Mouse (Mus musculus) forebrain, embryonic 13.5 days (tissue): ENCODE results near the gene Chit1. TPM values are rescaled to one million over a fixed set of nuclear protein-coding genes. Genes with fewer than 3 reads are reported as not detected.

ENCODE experiments used
- ATAC-seq: fragments of 200-750 bp; cut with Nextera tagmentation; 2 replicates; pipeline ENCODE4 v1.8.0; 2017
- H3K27ac ChIP-seq: fragments of 300-500 bp; sonication (generic); 2 replicates; pipeline ENCODE4 v1.5.1; 2015; ENCODE audit warnings: inconsistent platforms, mild to moderate bottlenecking, moderate library complexity
- H3K27me3 ChIP-seq: fragments of 300-500 bp; sonication (generic); 2 replicates; pipeline ENCODE4 v1.6.1; 2015; ENCODE audit warnings: mild to moderate bottlenecking, inconsistent platforms
- H3K36me3 ChIP-seq: fragments of 300-500 bp; sonication (generic); 2 replicates; pipeline ENCODE4 v1.6.1; 2015; ENCODE audit warnings: mild to moderate bottlenecking, inconsistent platforms; ENCODE audit not compliant: poor library complexity, severe bottlenecking
- H3K4me1 ChIP-seq: fragments of 300-500 bp; sonication (generic); 2 replicates; pipeline ENCODE4 v1.6.1; 2015; ENCODE audit warnings: inconsistent platforms
- H3K4me2 ChIP-seq: fragments of 300-500 bp; sonication (generic); 2 replicates; pipeline ENCODE4 v1.6.1; 2015; ENCODE audit warnings: inconsistent platforms, mild to moderate bottlenecking, moderate library complexity
- H3K4me3 ChIP-seq: fragments of 300-500 bp; sonication (generic); 2 replicates; pipeline ENCODE4 v1.5.1; 2015; ENCODE audit warnings: mild to moderate bottlenecking, inconsistent platforms
- H3K9ac ChIP-seq: fragments of 300-500 bp; sonication (generic); 2 replicates; pipeline ENCODE4 v1.6.1; 2015; ENCODE audit warnings: mild to moderate bottlenecking, inconsistent platforms
- H3K9me3 ChIP-seq: fragments of 300-500 bp; sonication (generic); replicated peaks from 2 replicates; pipeline ENCODE4 v1.6.1; 2016; ENCODE audit warnings: inconsistent platforms
- whole genome bisulfite sequencing: fragments of 180-500 bp; shearing (Covaris S2); methylation state at CpG from one replicate; pipeline ENCODE4 v1.1.7; 2015; 5-methylcytosine and 5-hydroxymethylcytosine counted together
- polyA plus RNA-seq: library from polyadenylated mRNA; unstranded; fragments of >200 nt; fragmentation: Nextera tagmentation; extraction: Ambion mirVana; gene quantifications from 2 replicates; pipeline ENCODE4 v1.2.1, GENCODE M21; 2015

Gene Chit1
- polyA plus RNA-seq, 1 experiment from 2014 or later, result 0.17 TPM

DNA sequence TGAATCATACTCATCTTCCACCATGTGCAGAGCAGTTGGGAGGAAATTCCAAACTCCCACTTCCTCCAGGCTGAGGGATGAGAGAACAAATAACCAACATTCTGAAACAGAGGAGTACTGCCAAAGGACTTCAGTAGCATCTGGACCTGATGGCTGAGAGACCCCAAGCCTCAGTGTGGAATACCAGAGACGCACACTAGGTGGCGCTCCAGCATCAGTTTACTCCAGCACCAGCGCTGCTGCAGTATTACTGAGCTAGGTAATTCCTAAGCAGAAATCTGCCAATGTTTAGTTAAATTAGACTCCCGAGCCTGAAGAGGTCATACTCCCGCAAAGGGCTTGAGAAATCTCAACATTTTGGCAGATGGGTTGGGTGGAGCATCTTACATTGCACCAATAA lies 9.1 kb downstream of the Chit1 start:
- no peaks in the 10 kb centered on the region for H3K27me3 ChIP-seq
- WGBS, result 5% methylated on average over 5 of the region's 5 CpGs
- no peak overlapping the region for H3K27ac ChIP-seq
- no peak overlapping the region for H3K4me2 ChIP-seq
- no peaks in the 10 kb centered on the region for H3K36me3 ChIP-seq
- ATAC-seq, result peak; percentile 80
- peaks cover 7% of the 10 kb centered on the region; the same call in 1 of the 2 replicates for H3K4me1 ChIP-seq
- H3K4me3 ChIP-seq, result no peak overlapping the region
- no peak overlapping the region for H3K9ac ChIP-seq
- H3K9me3 ChIP-seq, result no peaks in the 10 kb centered on the region

GRCm38 (mm10) chr1:134122195-134122594 lies 11.2 kb downstream of the Chit1 start:
- Histone ChIP-seq H3K4me1 (no peaks in the 10 kb centered on the region), H3K4me2 (no peak overlapping the region), H3K27me3 (no peaks in the 10 kb centered on the region), H3K9ac (no peak overlapping the region), H3K36me3 (no peaks in the 10 kb centered on the region), H3K9me3 (no peaks in the 10 kb centered on the region), H3K4me3 (no peak overlapping the region), H3K27ac (no peak overlapping the region)
- WGBS, result 57% methylated on average over 9 of the region's 9 CpGs
- ATAC-seq, result no peak

- 74% methylated on average over 11 of the region's 11 CpGs for WGBS
- Histone ChIP-seq H3K4me3 (no peak overlapping the region), H3K9me3 (peaks cover 6% of the 10 kb centered on the region; the same call in 1 of the 2 replicates), H3K36me3 (no peaks in the 10 kb centered on the region), H3K27me3 (no peaks in the 10 kb centered on the region), H3K9ac (no peak overlapping the region), H3K4me1 (no peaks in the 10 kb centered on the region), H3K4me2 (no peak overlapping the region), H3K27ac (no peak overlapping the region)
- no peak for ATAC-seq
Measured at GRCm38 (mm10) chr1:134133316-134133715, 22.3 kb downstream of the Chit1 start.

GRCm38 (mm10) chr1:134136351-134136750 lies 25.3 kb downstream of the Chit1 start:
- H3K27me3 ChIP-seq, result no peaks in the 10 kb centered on the region
- H3K27ac ChIP-seq, result no peak overlapping the region
- no peak for ATAC-seq
- H3K4me1 ChIP-seq, result no peaks in the 10 kb centered on the region
- 68% methylated on average over 3 of the region's 3 CpGs for WGBS
- no peak overlapping the region for H3K4me2 ChIP-seq
- no peaks in the 10 kb centered on the region for H3K9me3 ChIP-seq
- no peak overlapping the region for H3K9ac ChIP-seq
- H3K4me3 ChIP-seq, result no peak overlapping the region
- no peaks in the 10 kb centered on the region for H3K36me3 ChIP-seq

DNA sequence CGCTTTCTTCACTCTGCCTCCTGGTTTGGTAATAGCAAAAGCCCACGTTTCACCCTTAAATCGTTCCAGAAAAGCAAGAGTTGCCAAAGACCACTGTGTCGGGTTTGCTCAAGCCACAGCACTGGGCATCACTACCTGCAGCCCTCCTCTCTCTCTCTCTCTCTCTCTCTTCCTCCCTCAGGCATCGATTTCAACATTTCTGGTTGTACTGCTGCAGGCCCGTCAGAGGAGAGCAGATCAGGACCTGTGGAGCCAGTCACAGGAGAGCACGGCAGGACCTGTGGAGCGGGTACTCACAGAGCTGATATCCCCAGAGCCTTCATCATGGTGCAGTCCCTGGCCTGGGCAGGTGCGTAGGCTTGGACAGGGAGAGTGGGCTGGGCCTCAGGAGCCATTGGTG lies 27.4 kb downstream of the Chit1 start:
- Histone ChIP-seq H3K27me3 (no peaks in the 10 kb centered on the region), H3K27ac (no peak overlapping the region), H3K9ac (no peak overlapping the region), H3K4me2 (no peak overlapping the region), H3K4me1 (peaks cover 13% of the 10 kb centered on the region), H3K36me3 (no peaks in the 10 kb centered on the region), H3K9me3 (no peaks in the 10 kb centered on the region), H3K4me3 (no peak overlapping the region)
- no peak for ATAC-seq
- 90% methylated on average over 9 of the region's 9 CpGs for WGBS

DNA sequence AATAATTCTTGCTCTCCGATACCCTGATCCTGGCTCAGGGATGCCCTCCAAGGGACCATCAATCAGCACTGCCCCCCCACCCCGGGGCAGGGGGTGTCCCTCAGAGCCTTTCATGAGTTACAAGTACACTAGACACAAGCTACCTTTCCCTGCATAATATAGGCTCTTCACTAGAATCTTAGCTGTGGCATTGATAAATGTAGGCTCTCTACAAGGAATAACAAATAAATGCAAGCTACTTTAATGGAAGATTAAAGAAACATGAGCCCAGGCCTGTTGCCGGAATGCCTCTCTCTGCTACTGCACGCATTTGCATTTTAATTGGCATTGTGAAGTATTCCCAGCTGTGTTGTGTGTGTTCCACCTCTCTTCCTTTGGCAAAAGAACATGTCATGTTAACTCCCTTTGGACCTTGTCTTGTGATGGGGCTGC lies 31.3 kb downstream of the Chit1 start:
- H3K9me3 ChIP-seq, result no peaks in the 10 kb centered on the region
- H3K9ac ChIP-seq, result no peak overlapping the region
- H3K4me2 ChIP-seq, result no peak overlapping the region
- no peaks in the 10 kb centered on the region for H3K36me3 ChIP-seq
- peak; percentile 51 for ATAC-seq
- H3K4me1 ChIP-seq, result peaks cover 13% of the 10 kb centered on the region
- WGBS, result 31% methylated on average over 4 of the region's 4 CpGs
- H3K4me3 ChIP-seq, result no peak overlapping the region
- peak overlapping the region; percentile 31 for H3K27ac ChIP-seq
- no peaks in the 10 kb centered on the region for H3K27me3 ChIP-seq

DNA sequence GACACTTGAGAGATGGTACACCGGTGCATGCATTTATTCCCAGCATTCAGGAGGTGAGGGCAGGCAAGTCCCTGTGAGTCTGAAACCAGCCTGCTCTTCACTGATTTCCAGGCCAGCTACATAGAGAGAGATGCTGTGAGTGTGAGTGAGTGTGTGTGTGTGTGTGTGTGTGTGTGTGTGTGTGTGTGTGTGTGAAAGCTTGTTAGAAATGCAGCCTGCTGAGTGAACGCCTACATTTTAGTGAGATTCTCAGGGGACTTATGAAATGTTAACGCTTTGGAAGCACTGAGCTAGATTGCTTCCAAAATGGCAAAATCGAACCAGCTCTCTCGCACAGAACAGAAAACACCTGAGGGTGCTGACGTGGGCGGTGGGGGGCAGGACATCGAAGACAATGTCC lies 35.0 kb downstream of the Chit1 start:
- no peaks in the 10 kb centered on the region for H3K9me3 ChIP-seq
- peaks cover 13% of the 10 kb centered on the region for H3K4me1 ChIP-seq
- no peaks in the 10 kb centered on the region for H3K27me3 ChIP-seq
- H3K9ac ChIP-seq, result no peak overlapping the region
- 89% methylated on average over 8 of the region's 8 CpGs for WGBS
- H3K4me3 ChIP-seq, result no peak overlapping the region
- no peaks in the 10 kb centered on the region for H3K36me3 ChIP-seq
- ATAC-seq, result no peak
- no peak overlapping the region for H3K27ac ChIP-seq
- no peak overlapping the region for H3K4me2 ChIP-seq

DNA sequence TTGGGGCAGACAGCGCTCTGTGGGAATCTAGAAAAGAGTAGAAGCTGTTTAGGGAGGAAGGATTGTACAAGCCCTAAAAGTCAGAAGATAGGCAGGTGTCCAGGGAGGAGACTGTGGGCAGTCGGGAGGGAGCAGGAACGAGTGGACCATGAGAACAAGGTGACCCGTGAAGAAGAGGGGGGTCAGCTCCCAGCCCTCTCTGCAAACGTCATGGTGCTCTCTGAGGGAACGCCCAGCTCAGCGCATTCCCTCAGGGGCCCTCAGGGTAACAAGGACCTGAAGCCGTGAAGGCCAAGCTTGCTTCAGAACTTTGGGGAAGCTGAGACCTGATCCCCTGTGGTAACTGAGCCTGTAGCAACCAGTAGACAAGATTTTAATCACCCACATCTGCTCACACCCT lies 39.0 kb downstream of the Chit1 start:
- H3K4me3 ChIP-seq, result no peak overlapping the region
- WGBS, result 72% methylated on average over 8 of the region's 8 CpGs

DNA sequence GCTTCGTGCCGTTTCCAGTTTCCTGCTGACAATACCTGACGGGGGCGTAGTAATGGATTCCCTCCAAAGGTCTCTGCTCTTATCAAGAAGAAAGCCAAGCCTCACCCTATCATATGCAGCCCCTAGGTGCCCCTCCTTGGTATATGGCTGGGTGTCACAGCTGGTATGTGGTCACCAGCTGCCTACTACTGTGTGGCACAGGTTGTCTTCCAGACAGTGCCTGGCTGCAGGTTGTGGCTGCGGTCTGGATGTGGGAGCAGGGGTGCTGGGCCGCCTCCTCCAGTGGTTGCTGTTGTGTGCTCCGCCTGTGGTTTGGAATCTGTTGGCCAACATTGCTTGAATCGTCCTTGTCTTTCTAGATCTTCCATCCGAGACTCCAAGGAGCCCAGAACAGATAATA lies 39.7 kb downstream of the Chit1 start:
- no peaks in the 10 kb centered on the region for H3K27me3 ChIP-seq
- H3K4me3 ChIP-seq, result no peak overlapping the region
- ATAC-seq, result no peak
- no peaks in the 10 kb centered on the region for H3K4me1 ChIP-seq
- H3K4me2 ChIP-seq, result no peak overlapping the region
- H3K36me3 ChIP-seq, result no peaks in the 10 kb centered on the region
- no peaks in the 10 kb centered on the region; the same call in 1 of the 2 replicates for H3K9me3 ChIP-seq
- WGBS, result 91% methylated on average over 9 of the region's 9 CpGs
- no peak overlapping the region for H3K9ac ChIP-seq
- no peak overlapping the region for H3K27ac ChIP-seq

More for the DNA sequence above, 39.0 kb downstream of the Chit1 start:
- ATAC-seq, result no peak
- H3K4me1 ChIP-seq, result no peaks in the 10 kb centered on the region
- H3K4me2 ChIP-seq, result no peak overlapping the region
- H3K9ac ChIP-seq, result no peak overlapping the region
- H3K36me3 ChIP-seq, result no peaks in the 10 kb centered on the region
- no peaks in the 10 kb centered on the region for H3K27me3 ChIP-seq
- no peak overlapping the region for H3K27ac ChIP-seq
- no peaks in the 10 kb centered on the region; the same call in 1 of the 2 replicates for H3K9me3 ChIP-seq

DNA sequence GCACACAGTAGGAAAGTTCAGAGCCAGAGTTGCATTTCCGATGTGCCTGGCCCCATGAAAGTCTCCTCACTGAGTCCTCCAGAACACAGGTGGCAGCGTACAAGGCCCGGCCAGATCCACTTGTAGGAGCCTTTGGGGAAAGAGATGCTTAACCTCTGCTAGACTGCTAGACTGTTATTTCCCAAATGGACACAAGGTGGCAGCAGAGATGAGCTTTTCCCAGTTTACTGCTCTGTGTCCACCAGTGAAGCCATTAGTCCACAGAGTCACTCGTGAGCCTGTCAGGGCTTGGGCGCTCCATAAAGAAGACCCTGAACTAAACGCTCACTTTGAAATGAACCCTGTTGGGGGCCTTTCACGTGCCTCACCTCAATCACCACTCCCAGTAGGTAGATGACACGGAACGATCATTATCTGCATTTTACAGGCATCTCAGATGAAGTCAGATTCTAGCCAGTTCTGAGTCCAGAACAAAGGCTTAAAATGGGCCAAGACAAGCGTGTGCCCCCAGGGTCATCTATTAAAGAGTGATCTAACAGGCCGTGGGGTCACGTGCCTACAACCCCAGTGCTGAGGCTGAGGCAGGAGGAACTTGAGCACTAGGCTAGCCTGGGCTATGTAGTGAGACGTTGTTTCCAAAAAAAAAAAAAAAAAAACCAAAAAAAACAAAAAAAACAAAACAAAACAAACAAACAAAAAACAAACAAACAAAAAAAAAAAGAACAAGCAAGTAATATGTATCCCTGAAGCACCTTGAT lies 40.8 kb downstream of the Chit1 start:
- ATAC-seq, result peak; percentile 90

DNA sequence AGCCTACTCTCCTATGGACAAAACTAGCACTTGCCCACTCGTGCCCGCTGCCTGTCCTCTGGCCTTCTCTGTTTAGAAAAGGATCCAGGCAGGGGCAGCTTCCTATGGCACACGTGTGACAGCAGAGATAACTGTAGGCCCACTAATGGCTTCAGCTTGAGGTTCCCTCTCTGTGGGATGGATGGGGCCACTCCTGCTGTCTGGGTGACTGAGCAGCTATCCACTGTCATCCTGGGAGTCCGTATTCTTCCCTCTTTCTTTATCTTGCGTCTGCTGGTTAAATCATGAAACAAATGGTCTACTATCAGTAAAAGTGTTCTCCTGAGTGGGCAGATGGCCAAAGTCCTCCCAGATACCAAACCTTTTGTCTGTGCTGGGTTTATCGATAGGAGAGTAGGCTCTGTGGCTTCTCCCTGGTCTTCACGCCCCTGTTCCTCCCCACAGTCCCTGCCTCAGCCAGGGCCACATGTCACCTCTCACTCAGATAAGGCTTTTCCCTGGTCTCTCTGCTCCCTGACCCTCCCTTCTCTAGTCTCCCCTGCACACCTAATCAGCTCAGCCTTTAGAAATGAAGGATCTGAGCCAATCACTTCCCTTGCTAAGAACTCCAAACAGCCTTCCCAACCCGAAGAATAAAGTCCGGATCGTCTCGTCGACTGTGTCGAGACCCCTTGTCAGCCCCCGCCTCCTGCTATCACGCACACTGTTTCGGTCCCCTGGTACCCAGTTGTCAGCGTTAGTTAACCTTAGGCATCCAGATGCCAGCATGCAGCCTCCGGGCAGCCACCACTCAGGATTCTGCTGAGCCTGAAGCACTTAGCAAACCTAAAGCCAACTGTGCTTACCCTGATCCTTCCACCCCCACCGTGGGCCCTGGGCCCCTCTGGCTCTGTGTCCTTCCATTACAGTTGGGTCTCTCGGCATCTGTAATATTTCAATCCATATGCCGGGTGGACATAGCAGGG lies 41.9 kb downstream of the Chit1 start:
- Histone ChIP-seq H3K4me2 (no peak overlapping the region), H3K9me3 (no peaks in the 10 kb centered on the region; the same call in 1 of the 2 replicates), H3K36me3 (no peaks in the 10 kb centered on the region), H3K27ac (no peak overlapping the region), H3K27me3 (no peaks in the 10 kb centered on the region), H3K9ac (no peak overlapping the region), H3K4me3 (no peak overlapping the region), H3K4me1 (no peaks in the 10 kb centered on the region)
- ATAC-seq, result no peak
- WGBS, result 82% methylated on average over 21 of the region's 21 CpGs

More for the DNA sequence above, 40.8 kb downstream of the Chit1 start:
- H3K4me2 ChIP-seq, result no peak overlapping the region
- WGBS, result 34% methylated on average over 13 of the region's 13 CpGs
- no peaks in the 10 kb centered on the region; the same call in 1 of the 2 replicates for H3K9me3 ChIP-seq
- H3K27ac ChIP-seq, result no peak overlapping the region
- H3K36me3 ChIP-seq, result no peaks in the 10 kb centered on the region
- no peaks in the 10 kb centered on the region for H3K4me1 ChIP-seq
- no peak overlapping the region for H3K4me3 ChIP-seq
- no peaks in the 10 kb centered on the region for H3K27me3 ChIP-seq
- H3K9ac ChIP-seq, result no peak overlapping the region

DNA sequence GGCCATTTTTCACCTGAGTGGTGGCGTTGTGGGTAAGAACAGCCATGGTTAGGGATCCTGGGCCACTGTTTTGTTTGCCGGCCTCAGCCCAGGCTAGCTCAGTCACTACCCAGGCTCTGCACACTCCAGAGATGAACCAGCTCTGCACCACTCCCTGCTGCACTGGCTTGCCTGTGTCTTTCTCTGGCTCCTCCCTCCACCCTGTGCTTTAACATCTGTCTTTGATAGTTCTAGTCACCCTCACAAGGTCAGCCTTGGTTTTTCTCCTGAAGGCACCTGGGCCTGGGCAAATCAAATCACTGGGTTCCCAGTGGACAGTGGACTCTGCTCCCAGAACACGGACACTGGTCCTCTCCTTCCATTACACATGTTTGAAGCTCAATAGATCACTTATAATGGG lies 43.1 kb downstream of the Chit1 start:
- H3K4me3 ChIP-seq, result no peak overlapping the region
- H3K27me3 ChIP-seq, result no peaks in the 10 kb centered on the region
- no peaks in the 10 kb centered on the region; the same call in 1 of the 2 replicates for H3K9me3 ChIP-seq
- no peak overlapping the region for H3K27ac ChIP-seq
- H3K9ac ChIP-seq, result no peak overlapping the region
- H3K4me1 ChIP-seq, result no peaks in the 10 kb centered on the region
- WGBS, result 87% methylated on average over 3 of the region's 3 CpGs
- H3K36me3 ChIP-seq, result no peaks in the 10 kb centered on the region
- no peak for ATAC-seq
- no peak overlapping the region for H3K4me2 ChIP-seq
